Mouse (Mus musculus) brain, embryonic 14.5 days (tissue): ENCODE results near the gene Napsa. TPM values are rescaled to one million over a fixed set of nuclear protein-coding genes. Genes with fewer than 3 reads are reported as not detected.
A peak's percentile ranks its signal among the peaks of the same experiment; 100 is the strongest.

Experiments
- DNase-seq: peaks from one replicate; pipeline ENCODE4 v3.0.0-alpha.2; 2011; ENCODE audit warnings: low read depth
- CTCF ChIP-seq: fragments of 200-500 bp; IDR thresholded peaks from 2 replicates; pipeline ENCODE4 v1.5.1; 2012; ENCODE audit warnings: inconsistent platforms, mild to moderate bottlenecking, moderate library complexity, borderline replicate concordance; ENCODE audit not compliant: insufficient read depth, insufficient read length; ENCODE audit errors: extremely low read depth
- POLR2A ChIP-seq: fragments of 200-500 bp; IDR thresholded peaks from 2 replicates; pipeline ENCODE4 v1.6.1; 2012; ENCODE audit warnings: mild to moderate bottlenecking, inconsistent platforms, borderline replicate concordance; ENCODE audit not compliant: poor library complexity, insufficient read depth, insufficient read length, severe bottlenecking; ENCODE audit errors: extremely low read depth
- polyA plus RNA-seq: library from polyadenylated mRNA; depleted of rRNA; stranded (reverse); fragments of >200 nt; gene quantifications from 2 replicates; pipeline ENCODE4 v1.2.3, GENCODE M21; 2012

Gene Napsa
- polyA plus RNA-seq, 1 experiment: 0.42 TPM

DNA sequence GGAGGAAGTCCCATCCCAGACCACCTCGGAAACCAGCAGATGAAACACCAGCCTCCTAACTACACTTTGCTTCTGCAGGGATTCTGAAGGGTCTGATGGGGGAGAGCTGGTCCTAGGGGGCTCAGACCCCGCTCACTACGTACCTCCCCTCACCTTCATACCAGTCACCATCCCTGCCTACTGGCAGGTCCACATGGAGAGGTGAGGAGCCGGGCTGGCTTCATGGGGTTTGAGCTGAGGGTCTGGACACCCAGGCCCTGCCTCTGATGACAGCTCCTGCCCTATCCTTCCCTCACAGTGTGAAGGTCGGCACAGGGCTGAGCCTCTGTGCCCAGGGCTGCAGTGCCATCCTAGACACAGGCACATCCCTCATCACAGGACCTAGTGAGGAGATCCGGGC is 12.7 kb downstream of the Napsa start:
- DNase-seq: no peak
- TF ChIP-seq POLR2A (no peak), CTCF (no peak)

DNA sequence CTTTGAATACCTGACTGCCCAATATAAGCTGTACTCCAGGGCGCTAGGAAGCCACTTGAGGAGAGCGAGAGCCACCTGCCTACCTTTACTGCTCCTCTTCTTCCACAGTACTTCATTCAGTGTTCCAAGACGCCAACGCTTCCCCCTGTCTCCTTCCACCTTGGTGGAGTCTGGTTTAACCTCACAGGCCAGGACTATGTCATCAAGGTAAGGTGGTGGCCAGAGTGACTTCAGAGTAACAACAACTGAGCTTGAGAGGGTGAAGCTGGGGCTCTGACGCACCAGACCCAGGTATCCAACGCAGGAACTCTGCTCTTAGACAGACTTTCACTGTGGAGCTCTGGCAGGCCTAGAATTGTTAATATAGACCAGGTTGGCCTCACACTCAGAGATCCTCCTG is 13.4 kb downstream of the Napsa start:
- TF ChIP-seq POLR2A (no peak), CTCF (no peak)

GRCm38 (mm10) chr7:44586518-44586917 is 14.3 kb downstream of the Napsa start:
- DNase-seq: peak; percentile 89
- no peak for TF ChIP-seq CTCF
- no peak for TF ChIP-seq POLR2A

More for the DNA sequence above, 13.4 kb downstream of the Napsa start:
- no peak for DNase-seq

GRCm38 (mm10) chr7:44586930-44587329 is 14.8 kb downstream of the Napsa start:
- peak; percentile 94 for DNase-seq
- TF ChIP-seq CTCF (no peak), POLR2A (peak; percentile 14; the same call in 1 of the 2 replicates)

- no peak for DNase-seq
- no peak for TF ChIP-seq POLR2A
Measured at GRCm38 (mm10) chr7:44587676-44588075, 15.5 kb downstream of the Napsa start.

DNA sequence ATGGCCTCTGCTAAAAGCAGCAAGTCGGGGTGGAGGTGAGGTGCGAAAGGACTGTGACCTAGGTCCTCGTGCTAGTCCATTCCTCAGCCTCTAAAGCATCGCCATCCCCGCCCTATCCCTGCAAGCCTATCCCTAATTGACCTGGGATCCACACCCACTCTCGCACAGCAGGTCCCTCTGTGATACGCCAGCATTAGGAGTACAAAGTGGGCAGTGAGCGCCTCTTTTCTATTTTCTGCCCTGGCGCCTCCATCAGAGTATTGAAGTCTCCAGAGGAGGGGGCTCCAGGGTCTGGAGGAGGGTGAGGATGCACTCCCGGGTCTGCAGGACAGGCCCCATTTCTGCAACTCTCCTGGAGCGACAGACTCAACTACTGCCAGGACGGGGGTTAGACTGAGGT is 16.2 kb downstream of the Napsa start:
- no peak for TF ChIP-seq POLR2A
- TF ChIP-seq CTCF: no peak
- no peak for DNase-seq

GRCm38 (mm10) chr7:44589149-44589548 is 17.0 kb downstream of the Napsa start:
- peak; percentile 91 for DNase-seq
- TF ChIP-seq POLR2A (peak; percentile 59; the same call in 1 of the 2 replicates), CTCF (no peak)

- DNase-seq: peak; percentile 44
- no peak for TF ChIP-seq POLR2A
- TF ChIP-seq CTCF: no peak
Measured at GRCm38 (mm10) chr7:44589946-44590345, 17.8 kb downstream of the Napsa start.

- peak; percentile 99 for DNase-seq
- TF ChIP-seq POLR2A (peak; percentile 75), CTCF (no peak)
Measured at GRCm38 (mm10) chr7:44590402-44591347, 18.5 kb downstream of the Napsa start, which contains the start of gene Kcnc3. Kcnc3 (plus strand) TSS chr7:44590664.

DNA sequence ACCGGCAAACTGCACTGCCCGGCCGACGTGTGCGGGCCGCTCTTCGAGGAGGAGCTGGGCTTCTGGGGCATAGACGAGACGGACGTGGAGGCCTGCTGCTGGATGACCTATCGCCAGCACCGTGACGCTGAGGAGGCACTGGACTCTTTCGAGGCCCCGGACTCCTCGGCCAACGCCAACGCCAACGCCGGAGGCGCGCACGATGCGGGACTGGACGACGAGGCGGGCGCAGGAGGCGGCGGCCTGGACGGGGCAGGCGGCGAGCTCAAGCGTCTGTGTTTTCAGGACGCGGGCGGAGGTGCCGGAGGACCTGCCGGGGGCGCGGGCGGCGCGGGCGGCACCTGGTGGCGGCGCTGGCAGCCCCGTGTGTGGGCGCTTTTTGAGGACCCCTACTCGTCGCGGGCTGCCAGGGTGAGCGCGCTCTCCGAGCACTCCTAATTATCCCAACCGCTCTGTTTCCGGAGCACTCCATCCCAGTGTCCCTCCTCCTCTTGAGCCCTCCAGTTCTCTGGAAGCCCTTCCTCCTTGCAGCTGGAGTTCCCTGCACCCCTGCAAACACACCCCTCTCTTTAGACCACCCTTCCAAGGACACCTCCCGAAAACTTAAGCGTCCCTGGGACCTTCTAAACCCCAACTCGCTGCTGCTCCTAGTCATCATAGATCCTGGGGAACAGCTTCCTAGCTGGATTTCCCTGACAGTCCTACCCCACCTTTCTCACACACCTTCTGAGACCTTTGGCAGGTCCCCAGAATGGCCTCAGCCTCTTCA is 19.4 kb downstream of the Napsa start:
- TF ChIP-seq POLR2A: no peak
- TF ChIP-seq CTCF: no peak

GRCm38 (mm10) chr7:44593051-44593450 is 20.9 kb downstream of the Napsa start:
- TF ChIP-seq POLR2A (no peak), CTCF (no peak)
- DNase-seq: no peak

More for the DNA sequence above, 19.4 kb downstream of the Napsa start:
- no peak for DNase-seq

- TF ChIP-seq CTCF: no peak
- TF ChIP-seq POLR2A: peak; percentile 33; the same call in 1 of the 2 replicates
Measured at GRCm38 (mm10) chr7:44593775-44594174, 21.6 kb downstream of the Napsa start.

More at GRCm38 (mm10) chr7:44593775-44594174, 21.6 kb downstream of the Napsa start:
- peak; percentile 97 for DNase-seq
